Mouse (Mus musculus): ENCODE results near the gene Fgf7. TPM values are rescaled to one million over a fixed set of nuclear protein-coding genes. Genes with fewer than 3 reads are reported as not detected.

Fgf7 gene
- polyA plus RNA-seq, 1 experiment from 2014 or later = 0.66 TPM

GRCm38 (mm10) chr2:126035013-126035770 lies 734 bp downstream of the Fgf7 start:
- no peak for ATAC-seq (ENCODE audit: low FRiP score)
- no peaks in the 10 kb centered on the region for H3K9me3 ChIP-seq (ENCODE audit: control insufficient read depth, low read length)
- no peaks in the 10 kb centered on the region for H3K4me1 ChIP-seq (replicated peaks; ENCODE audit: control insufficient read depth, insufficient read depth, low read length)
- no peaks in the 10 kb centered on the region for H3K36me3 ChIP-seq (ENCODE audit: control insufficient read depth, insufficient read depth, low read length)
- H3K4me2 ChIP-seq (replicated peaks; ENCODE audit: low read depth, low read length) = no peak overlapping the region
- no peak overlapping the region for H3K27ac ChIP-seq (ENCODE audit: low read depth, low read length)
- H3K4me3 ChIP-seq (ENCODE audit: low read depth, low read length) = no peak overlapping the region
- DNase-seq (ENCODE audit: low spot score) = no peak
- H3K27me3 ChIP-seq (ENCODE audit: control insufficient read depth, insufficient read depth, low read length) = no peaks in the 10 kb centered on the region
- H3K9ac ChIP-seq (ENCODE audit: low read depth, low read length) = no peak overlapping the region
- 88% methylated on average over 15 of the region's 15 CpGs for WGBS

GRCm38 (mm10) chr2:126036121-126036520 lies 1.7 kb downstream of the Fgf7 start:
- Histone ChIP-seq H3K27me3 (ENCODE audit: control insufficient read depth, insufficient read depth, low read length) (no peaks in the 10 kb centered on the region), H3K4me2 (replicated peaks; ENCODE audit: low read depth, low read length) (no peak overlapping the region), H3K9ac (ENCODE audit: low read depth, low read length) (no peak overlapping the region), H3K4me1 (replicated peaks; ENCODE audit: control insufficient read depth, insufficient read depth, low read length) (no peaks in the 10 kb centered on the region), H3K4me3 (ENCODE audit: low read depth, low read length) (no peak overlapping the region), H3K9me3 (ENCODE audit: control insufficient read depth, low read length) (no peaks in the 10 kb centered on the region), H3K36me3 (ENCODE audit: control insufficient read depth, insufficient read depth, low read length) (no peaks in the 10 kb centered on the region), H3K27ac (ENCODE audit: low read depth, low read length) (no peak overlapping the region)
- no peak for ATAC-seq (ENCODE audit: low FRiP score)
- no peak for DNase-seq (ENCODE audit: low spot score)
- 85% methylated on average over 4 of the region's 4 CpGs for WGBS

GRCm38 (mm10) chr2:126038221-126039000 lies 4.0 kb downstream of the Fgf7 start:
- Histone ChIP-seq H3K4me2 (replicated peaks; ENCODE audit: low read depth, low read length) (no peak overlapping the region), H3K9ac (ENCODE audit: low read depth, low read length) (no peak overlapping the region), H3K27me3 (ENCODE audit: control insufficient read depth, insufficient read depth, low read length) (no peaks in the 10 kb centered on the region), H3K27ac (ENCODE audit: low read depth, low read length) (no peak overlapping the region), H3K9me3 (ENCODE audit: control insufficient read depth, low read length) (no peaks in the 10 kb centered on the region), H3K36me3 (ENCODE audit: control insufficient read depth, insufficient read depth, low read length) (no peaks in the 10 kb centered on the region), H3K4me3 (ENCODE audit: low read depth, low read length) (no peak overlapping the region), H3K4me1 (replicated peaks; ENCODE audit: control insufficient read depth, insufficient read depth, low read length) (no peaks in the 10 kb centered on the region)
- DNase-seq (ENCODE audit: low spot score) (no peak), ATAC-seq (ENCODE audit: low FRiP score) (no peak)
- WGBS = 70% methylated on average over 7 of the region's 7 CpGs

GRCm38 (mm10) chr2:126039414-126039891 lies 5.0 kb downstream of the Fgf7 start:
- Histone ChIP-seq H3K27ac (ENCODE audit: low read depth, low read length) (no peak overlapping the region), H3K36me3 (ENCODE audit: control insufficient read depth, insufficient read depth, low read length) (no peaks in the 10 kb centered on the region), H3K9ac (ENCODE audit: low read depth, low read length) (no peak overlapping the region), H3K4me2 (replicated peaks; ENCODE audit: low read depth, low read length) (no peak overlapping the region), H3K4me1 (replicated peaks; ENCODE audit: control insufficient read depth, insufficient read depth, low read length) (no peaks in the 10 kb centered on the region), H3K27me3 (ENCODE audit: control insufficient read depth, insufficient read depth, low read length) (no peaks in the 10 kb centered on the region), H3K4me3 (ENCODE audit: low read depth, low read length) (no peak overlapping the region), H3K9me3 (ENCODE audit: control insufficient read depth, low read length) (no peaks in the 10 kb centered on the region)
- DNase-seq (ENCODE audit: low spot score) (no peak), ATAC-seq (ENCODE audit: low FRiP score) (no peak)
- 66% methylated on average over 4 of the region's 4 CpGs for WGBS

- WGBS = 85% methylated on average over 2 of the region's 2 CpGs
Measured at GRCm38 (mm10) chr2:126040651-126041050, 6.2 kb downstream of the Fgf7 start.

GRCm38 (mm10) chr2:126041237-126041636 lies 6.8 kb downstream of the Fgf7 start:
- Histone ChIP-seq H3K4me2 (replicated peaks; ENCODE audit: low read depth, low read length) (no peak overlapping the region), H3K27me3 (ENCODE audit: control insufficient read depth, insufficient read depth, low read length) (no peaks in the 10 kb centered on the region), H3K27ac (ENCODE audit: low read depth, low read length) (no peak overlapping the region), H3K9me3 (ENCODE audit: control insufficient read depth, low read length) (no peaks in the 10 kb centered on the region), H3K4me3 (ENCODE audit: low read depth, low read length) (no peak overlapping the region), H3K36me3 (ENCODE audit: control insufficient read depth, insufficient read depth, low read length) (no peaks in the 10 kb centered on the region), H3K9ac (ENCODE audit: low read depth, low read length) (no peak overlapping the region), H3K4me1 (replicated peaks; ENCODE audit: control insufficient read depth, insufficient read depth, low read length) (no peaks in the 10 kb centered on the region)
- WGBS = 90% methylated on average over 6 of the region's 6 CpGs
- ATAC-seq (ENCODE audit: low FRiP score) = no peak
- no peak for DNase-seq (ENCODE audit: low spot score)

More at GRCm38 (mm10) chr2:126040651-126041050, 6.2 kb downstream of the Fgf7 start:
- H3K4me3 ChIP-seq (ENCODE audit: low read depth, low read length) = no peak overlapping the region
- ATAC-seq (ENCODE audit: low FRiP score) (no peak), DNase-seq (ENCODE audit: low spot score) (no peak)
- no peaks in the 10 kb centered on the region for H3K9me3 ChIP-seq (ENCODE audit: control insufficient read depth, low read length)
- H3K27ac ChIP-seq (ENCODE audit: low read depth, low read length) = no peak overlapping the region
- no peaks in the 10 kb centered on the region for H3K4me1 ChIP-seq (replicated peaks; ENCODE audit: control insufficient read depth, insufficient read depth, low read length)
- H3K27me3 ChIP-seq (ENCODE audit: control insufficient read depth, insufficient read depth, low read length) = no peaks in the 10 kb centered on the region
- no peak overlapping the region for H3K9ac ChIP-seq (ENCODE audit: low read depth, low read length)
- no peaks in the 10 kb centered on the region for H3K36me3 ChIP-seq (ENCODE audit: control insufficient read depth, insufficient read depth, low read length)
- H3K4me2 ChIP-seq (replicated peaks; ENCODE audit: low read depth, low read length) = no peak overlapping the region

- H3K9me3 ChIP-seq (ENCODE audit: control insufficient read depth, low read length) = no peaks in the 10 kb centered on the region
- H3K27ac ChIP-seq (ENCODE audit: low read depth, low read length) = no peak overlapping the region
- H3K9ac ChIP-seq (ENCODE audit: low read depth, low read length) = no peak overlapping the region
- 35% methylated on average over 3 of the region's 3 CpGs for WGBS
- ATAC-seq (ENCODE audit: low FRiP score) = no peak
- no peaks in the 10 kb centered on the region for H3K27me3 ChIP-seq (ENCODE audit: control insufficient read depth, insufficient read depth, low read length)
- H3K36me3 ChIP-seq (ENCODE audit: control insufficient read depth, insufficient read depth, low read length) = no peaks in the 10 kb centered on the region
- no peak for DNase-seq (ENCODE audit: low spot score)
- no peaks in the 10 kb centered on the region for H3K4me1 ChIP-seq (replicated peaks; ENCODE audit: control insufficient read depth, insufficient read depth, low read length)
- no peak overlapping the region for H3K4me3 ChIP-seq (ENCODE audit: low read depth, low read length)
- H3K4me2 ChIP-seq (replicated peaks; ENCODE audit: low read depth, low read length) = no peak overlapping the region
Measured at GRCm38 (mm10) chr2:126042674-126043073, 8.2 kb downstream of the Fgf7 start.

GRCm38 (mm10) chr2:126045621-126046020 lies 11.2 kb downstream of the Fgf7 start:
- H3K9ac ChIP-seq (ENCODE audit: low read depth, low read length) = no peak overlapping the region
- DNase-seq (ENCODE audit: low spot score) (no peak), ATAC-seq (ENCODE audit: low FRiP score) (no peak)
- H3K4me3 ChIP-seq (ENCODE audit: low read depth, low read length) = no peak overlapping the region
- H3K36me3 ChIP-seq (ENCODE audit: control insufficient read depth, insufficient read depth, low read length) = no peaks in the 10 kb centered on the region
- no peaks in the 10 kb centered on the region for H3K9me3 ChIP-seq (ENCODE audit: control insufficient read depth, low read length)
- no peak overlapping the region for H3K4me2 ChIP-seq (replicated peaks; ENCODE audit: low read depth, low read length)
- H3K27me3 ChIP-seq (ENCODE audit: control insufficient read depth, insufficient read depth, low read length) = no peaks in the 10 kb centered on the region
- 93% methylated on average over 5 of the region's 5 CpGs for WGBS
- H3K4me1 ChIP-seq (replicated peaks; ENCODE audit: control insufficient read depth, insufficient read depth, low read length) = no peaks in the 10 kb centered on the region
- no peak overlapping the region for H3K27ac ChIP-seq (ENCODE audit: low read depth, low read length)
